Mouse (Mus musculus) hindbrain, postnatal 0 days (tissue): ENCODE measurements around the gene Smim20. TPM values are rescaled to one million over a fixed set of nuclear protein-coding genes. Genes with fewer than 3 reads are reported as not detected.
A peak's percentile ranks its signal among the peaks of the same experiment; 100 is the strongest.

Source experiments
- ATAC-seq: fragments of 200-750 bp; cut with Nextera tagmentation; 2 replicates; pipeline ENCODE4 v1.8.0; 2017; ENCODE audit warnings: mild to moderate bottlenecking, moderate TSS enrichment, moderate library complexity
- DNase-seq: peaks from one replicate; pipeline ENCODE4 v3.0.0-alpha.2; 2015; ENCODE audit warnings: low spot score
- H3K27ac ChIP-seq: fragments of 300-500 bp; sonication (generic); 2 replicates; pipeline ENCODE4 v1.5.1; 2014; ENCODE audit warnings: mild to moderate bottlenecking
- H3K27me3 ChIP-seq: fragments of 300-500 bp; sonication (generic); 2 replicates; pipeline ENCODE4 v1.6.1; 2014; ENCODE audit warnings: low read length, mixed read lengths; ENCODE audit not compliant: insufficient read depth
- H3K36me3 ChIP-seq: fragments of 300-500 bp; sonication (generic); 2 replicates; pipeline ENCODE4 v1.6.1; 2014; ENCODE audit warnings: low read length, mixed read lengths; ENCODE audit not compliant: insufficient read depth
- H3K4me1 ChIP-seq: fragments of 300-500 bp; sonication (generic); 2 replicates; pipeline ENCODE4 v1.6.1; 2014; ENCODE audit warnings: antibody characterized with exemption, low read length, mixed read lengths; ENCODE audit not compliant: insufficient read depth
- H3K4me2 ChIP-seq: fragments of 300-500 bp; sonication (generic); 2 replicates; pipeline ENCODE4 v1.6.1; 2014; ENCODE audit warnings: low read depth, mild to moderate bottlenecking, low read length, moderate library complexity, mixed read lengths
- H3K4me3 ChIP-seq: fragments of 300-500 bp; sonication (generic); 2 replicates; pipeline ENCODE4 v1.5.1; 2014; ENCODE audit warnings: low read length
- H3K9ac ChIP-seq: fragments of 300-500 bp; sonication (generic); replicated peaks from 2 replicates; pipeline ENCODE4 v1.6.1; 2014; ENCODE audit warnings: mild to moderate bottlenecking, low read length, moderate library complexity, mixed read lengths
- H3K9me3 ChIP-seq: fragments of 300-500 bp; sonication (generic); 2 replicates; pipeline ENCODE4 v1.6.1; 2016; ENCODE audit warnings: low read length, mixed read lengths
- CTCF ChIP-seq: IDR thresholded peaks from 2 replicates; pipeline ENCODE4 v1.5.1; 2016; ENCODE audit warnings: antibody characterized with exemption, control low read depth, low read depth
- WGBS: fragments of 180-500 bp; shearing (Covaris S2); extraction: QIAGEN DNeasy Blood & Tissue Kit; methylation state at CpG from one replicate; pipeline ENCODE4 v1.1.7; 2014; 5-methylcytosine and 5-hydroxymethylcytosine counted together
- polyA plus RNA-seq: library from polyadenylated mRNA; unstranded; fragments of >200 nt; fragmentation: Nextera tagmentation; extraction: Ambion mirVana; gene quantifications from 2 replicates; pipeline ENCODE4 v1.2.1, GENCODE M21; 2015
- total RNA-seq: library from RNA; depleted of rRNA; stranded (reverse); fragments of >200 nt; gene quantifications from 2 replicates; pipeline ENCODE4 v1.2.3, GENCODE M21; 2014; rRNA removed

Smim20 gene
- 42.8 and 57.1 TPM in 2 replicates for total RNA-seq
- polyA plus RNA-seq, result 88.3 and 94.8 TPM in 2 replicates

DNA sequence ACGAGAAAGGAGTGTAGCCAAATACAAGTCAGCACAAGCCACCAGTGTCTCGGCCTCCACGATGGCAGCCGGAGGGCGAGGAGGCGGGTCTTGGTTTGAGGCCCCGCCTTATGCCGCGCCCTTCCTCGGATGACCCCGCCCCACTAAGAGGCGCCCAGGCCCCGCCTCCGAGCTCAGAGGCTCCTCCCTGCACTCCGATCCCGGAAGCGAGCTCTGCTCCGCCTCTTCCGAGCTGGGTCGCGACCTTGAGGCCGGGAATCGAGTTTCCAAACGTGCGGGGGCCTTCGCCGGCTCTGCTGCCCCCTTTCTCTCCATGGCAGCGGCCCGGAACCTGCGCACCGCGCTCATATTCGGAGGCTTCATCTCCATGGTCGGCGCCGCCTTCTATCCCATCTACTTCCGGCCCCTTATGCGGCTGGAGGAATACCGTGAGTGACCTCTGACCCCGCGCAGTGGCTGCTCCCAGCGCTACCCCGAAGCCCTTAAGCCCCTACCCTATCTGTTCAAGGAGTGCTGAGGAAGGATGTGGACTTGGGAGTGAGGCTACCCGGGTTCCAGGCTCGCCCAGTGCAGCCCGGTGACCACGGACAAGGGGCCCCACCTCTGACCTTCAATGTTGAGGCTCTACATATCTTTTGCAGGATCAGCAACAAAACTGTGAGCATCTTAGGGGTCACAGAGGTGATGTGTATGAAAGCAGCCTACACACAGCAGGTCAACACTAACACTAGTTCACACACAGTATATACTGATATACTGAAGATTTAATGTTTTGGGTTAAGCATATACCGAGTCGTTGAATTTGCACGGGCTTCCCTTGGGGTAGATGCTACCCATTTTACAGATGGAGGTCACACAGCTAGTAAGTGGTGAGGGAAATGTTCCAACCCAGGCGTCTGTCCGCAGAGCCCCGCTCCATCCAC lies at the start of gene Smim20:
Smim20 (plus strand) TSS at position 153 of the 923 bp plus-strand sequence.
- H3K4me1 ChIP-seq, result peaks cover 15% of the 10 kb centered on the region
- WGBS, result 13% methylated on average over 53 of the region's 53 CpGs

DNA sequence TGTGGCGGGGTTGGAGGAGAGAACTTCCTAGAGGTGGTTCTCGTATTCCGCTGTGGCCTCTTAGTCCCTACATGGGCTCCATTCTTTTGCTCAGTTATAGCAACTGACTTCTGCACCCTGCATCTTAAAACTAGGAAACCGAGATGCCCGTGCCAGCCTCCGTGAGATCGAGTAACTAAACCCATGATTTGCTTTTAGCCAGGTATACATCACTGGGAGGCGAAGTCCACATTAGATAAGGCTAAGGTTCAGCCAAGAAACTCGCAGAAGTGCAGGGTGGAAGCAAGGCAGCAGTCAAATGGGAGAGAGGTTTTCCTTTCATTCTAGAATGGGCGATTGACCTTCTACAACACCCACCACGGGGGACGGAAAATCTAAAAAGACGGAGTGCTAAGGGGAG lies 41.4 kb upstream of the Smim20 start:
- no peaks in the 10 kb centered on the region for H3K27me3 ChIP-seq
- no peaks in the 10 kb centered on the region for H3K9me3 ChIP-seq
- no peaks in the 10 kb centered on the region for H3K36me3 ChIP-seq
- no peak for ATAC-seq
- no peak for DNase-seq
- TF ChIP-seq CTCF, result no peak
- no peak overlapping the region for H3K4me3 ChIP-seq
- WGBS, result 93% methylated on average over 13 of the region's 13 CpGs
- H3K27ac ChIP-seq, result no peak overlapping the region
- H3K4me2 ChIP-seq, result no peak overlapping the region
- H3K4me1 ChIP-seq, result no peaks in the 10 kb centered on the region
- no peak overlapping the region for H3K9ac ChIP-seq

More for the DNA sequence above, at the start of gene Smim20:
- Histone ChIP-seq H3K36me3 (no peaks in the 10 kb centered on the region), H3K4me2 (peak within 1 kb of the TSS; percentile 83), H3K9me3 (no peaks in the 10 kb centered on the region), H3K27me3 (no peaks in the 10 kb centered on the region), H3K9ac (peak within 1 kb of the TSS; percentile 61), H3K27ac (peak within 1 kb of the TSS; percentile 62; the same call in 1 of the 2 replicates), H3K4me3 (peak within 1 kb of the TSS; percentile 56)
- DNase-seq, result peak; percentile 90
- peak; percentile 94 for ATAC-seq
- TF ChIP-seq CTCF, result no peak

DNA sequence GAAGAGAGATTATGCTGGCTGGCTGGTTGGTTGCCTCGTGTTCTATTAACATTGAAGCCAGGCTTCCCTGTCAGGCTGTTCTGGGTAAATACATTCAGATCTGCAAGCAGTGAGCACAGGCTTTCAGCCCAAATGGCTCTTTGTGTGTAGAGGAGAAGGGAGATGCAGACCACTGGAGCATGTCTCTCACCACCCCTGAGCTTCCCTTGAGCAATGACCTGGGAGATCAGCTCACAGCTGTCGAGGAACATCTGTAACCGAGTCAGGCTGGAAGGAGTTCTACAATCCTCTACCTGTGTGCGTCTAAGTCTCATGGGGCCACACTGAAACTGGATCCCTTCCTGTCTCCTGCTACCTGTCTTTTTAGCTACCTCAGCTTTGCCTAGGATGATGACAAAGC lies 36.3 kb upstream of the Smim20 start:
- Histone ChIP-seq H3K4me2 (no peak overlapping the region), H3K27ac (no peak overlapping the region), H3K9me3 (no peaks in the 10 kb centered on the region), H3K36me3 (no peaks in the 10 kb centered on the region), H3K9ac (no peak overlapping the region), H3K4me1 (no peaks in the 10 kb centered on the region), H3K27me3 (no peaks in the 10 kb centered on the region), H3K4me3 (no peak overlapping the region)
- ATAC-seq (no peak; the same call in 1 of the 2 replicates), DNase-seq (no peak)
- 60% methylated on average over 4 of the region's 4 CpGs for WGBS
- no peak for TF ChIP-seq CTCF

DNA sequence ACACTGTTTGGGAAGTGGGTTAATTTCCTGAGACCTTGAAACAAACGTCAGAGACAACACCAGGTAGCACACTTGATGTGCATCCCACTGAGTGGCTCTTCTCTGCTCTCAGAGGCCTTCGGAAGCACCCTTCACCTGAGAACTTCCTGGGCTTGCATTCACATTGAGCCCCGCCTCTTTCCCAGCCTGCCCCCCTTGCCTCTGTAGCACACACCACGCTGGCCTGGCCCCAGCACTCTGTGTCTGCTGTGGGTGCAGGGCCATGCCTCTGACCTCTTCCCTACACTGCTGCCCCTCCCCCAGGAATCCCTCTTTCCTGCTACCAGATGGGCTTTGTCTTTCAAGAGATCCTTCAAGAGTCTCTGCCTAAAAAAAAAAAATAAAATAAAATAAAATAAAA lies 31.3 kb upstream of the Smim20 start:
- 21% methylated on average over 4 of the region's 4 CpGs for WGBS
- no peak for TF ChIP-seq CTCF
- Histone ChIP-seq H3K4me1 (no peaks in the 10 kb centered on the region), H3K36me3 (no peaks in the 10 kb centered on the region), H3K4me2 (no peak overlapping the region), H3K9me3 (no peaks in the 10 kb centered on the region), H3K9ac (no peak overlapping the region), H3K4me3 (no peak overlapping the region), H3K27me3 (no peaks in the 10 kb centered on the region), H3K27ac (no peak overlapping the region)
- DNase-seq (no peak), ATAC-seq (peak; percentile 50; the same call in 1 of the 2 replicates)

DNA sequence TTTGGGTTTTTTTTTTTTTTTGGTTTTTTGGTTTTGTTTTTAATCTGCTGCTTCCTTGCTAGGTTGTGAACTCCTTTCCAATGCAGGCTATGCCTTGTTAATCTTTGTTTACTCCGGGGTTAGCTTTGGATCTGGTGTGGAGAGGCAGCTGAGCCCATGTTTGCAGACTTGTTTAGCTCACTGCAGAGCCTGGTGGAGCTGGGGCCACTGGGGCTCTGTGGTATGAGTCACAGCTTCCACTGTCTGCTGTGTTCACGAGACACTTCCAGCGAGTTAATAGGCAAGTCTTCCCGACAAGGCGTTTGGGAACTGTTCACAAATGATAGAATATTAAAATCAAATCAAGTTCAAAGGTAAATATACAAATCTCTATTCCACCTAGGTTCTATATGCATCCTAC lies 30.7 kb upstream of the Smim20 start:
- no peaks in the 10 kb centered on the region for H3K4me1 ChIP-seq
- ATAC-seq (no peak), DNase-seq (no peak)
- H3K27me3 ChIP-seq, result no peaks in the 10 kb centered on the region
- no peaks in the 10 kb centered on the region for H3K9me3 ChIP-seq
- no peak for TF ChIP-seq CTCF
- no peak overlapping the region for H3K4me2 ChIP-seq
- H3K36me3 ChIP-seq, result no peaks in the 10 kb centered on the region
- no peak overlapping the region for H3K27ac ChIP-seq
- no peak overlapping the region for H3K9ac ChIP-seq
- no peak overlapping the region for H3K4me3 ChIP-seq
- WGBS, result 45% methylated on average over 5 of the region's 5 CpGs

DNA sequence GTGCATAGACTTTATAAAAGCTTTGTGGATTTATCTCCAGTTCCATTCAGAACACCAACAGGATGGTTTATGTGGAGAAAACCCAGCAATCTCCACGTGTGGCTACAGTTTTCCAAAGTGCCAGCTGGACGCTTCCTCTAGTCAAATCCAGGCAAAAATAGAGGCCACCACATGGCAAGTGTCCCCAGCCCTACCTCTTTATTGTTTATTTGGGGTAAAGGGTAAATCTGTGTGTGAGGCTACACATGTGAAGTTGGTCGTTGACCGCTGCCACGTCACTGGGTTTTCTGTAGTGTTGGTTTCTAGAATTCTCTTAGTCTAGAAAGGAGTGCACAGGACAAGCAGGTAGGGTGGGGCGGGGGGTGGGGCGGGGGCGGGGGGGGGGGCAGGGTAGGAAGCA lies 30.1 kb upstream of the Smim20 start:
- Histone ChIP-seq H3K9me3 (no peaks in the 10 kb centered on the region), H3K27ac (no peak overlapping the region), H3K36me3 (no peaks in the 10 kb centered on the region), H3K4me2 (no peak overlapping the region), H3K4me1 (no peaks in the 10 kb centered on the region), H3K27me3 (no peaks in the 10 kb centered on the region), H3K9ac (no peak overlapping the region), H3K4me3 (no peak overlapping the region)
- WGBS, result 84% methylated on average over 7 of the region's 8 CpGs
- ATAC-seq, result no peak
- no peak for DNase-seq
- no peak for TF ChIP-seq CTCF

DNA sequence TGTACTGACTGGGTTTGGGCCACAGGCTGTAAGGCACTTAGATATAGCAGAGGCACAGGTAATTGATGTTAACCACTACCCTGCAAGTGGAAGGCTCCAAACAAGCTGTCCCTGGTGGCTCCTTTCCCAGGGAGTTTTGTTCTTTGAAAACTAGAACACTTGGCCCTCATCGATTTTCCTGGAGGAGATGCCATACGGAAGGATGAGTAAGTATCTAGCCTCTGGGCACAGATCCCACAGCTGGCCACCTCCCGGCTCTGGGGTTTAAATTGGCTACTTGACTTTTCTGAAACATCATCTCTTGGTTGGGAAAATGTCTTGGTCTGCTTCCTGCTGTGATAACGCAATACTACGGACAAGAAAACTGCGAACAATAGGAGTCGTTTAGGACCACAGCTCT lies 28.1 kb upstream of the Smim20 start:
- H3K4me3 ChIP-seq, result no peak overlapping the region
- H3K9ac ChIP-seq, result no peak overlapping the region
- no peaks in the 10 kb centered on the region for H3K27me3 ChIP-seq
- H3K9me3 ChIP-seq, result no peaks in the 10 kb centered on the region
- WGBS, result 60% methylated on average over 7 of the region's 7 CpGs
- no peaks in the 10 kb centered on the region for H3K36me3 ChIP-seq
- no peak for TF ChIP-seq CTCF
- DNase-seq, result no peak
- no peak for ATAC-seq
- H3K4me2 ChIP-seq, result no peak overlapping the region
- H3K27ac ChIP-seq, result no peak overlapping the region
- H3K4me1 ChIP-seq, result no peaks in the 10 kb centered on the region
